Mouse (Mus musculus) erythroid progenitor cell, adult 5-6 weeks (primary cell): ENCODE data around the gene Hist1h2bl. TPM values are rescaled to one million over a fixed set of nuclear protein-coding genes. Genes with fewer than 3 reads are reported as not detected.

ENCODE experiments used
- ATAC-seq: replicated peaks from 2 replicates; pipeline ENCODE4 v1.8.0; 2016; ENCODE audit warnings: moderate number of reproducible peaks, mild to moderate bottlenecking, moderate TSS enrichment, inconsistent platforms; ENCODE audit not compliant: poor library complexity, low FRiP score, severe bottlenecking
- total RNA-seq, 2 experiments: library from RNA; stranded (forward) in 1 of 2; stranded (reverse) in 1 of 2; fragments of 150-400 nt in 1 of 2; fragments of 186-747, 209-891 nt in 1 of 2; gene quantifications; 2 replicates each; pipeline versions ENCODE4 v1.2.3 to v1.2.4; 2015 to 2017; ENCODE audit warnings: low replicate concordance in 2 of 2

The Hist1h2bl gene
- total RNA-seq (2015; ENCODE audit: low replicate concordance) = 989 and 1,130 TPM in 2 replicates
- total RNA-seq (2017; ENCODE audit: low replicate concordance) = 1,595 and 2,060 TPM in 2 replicates

DNA sequence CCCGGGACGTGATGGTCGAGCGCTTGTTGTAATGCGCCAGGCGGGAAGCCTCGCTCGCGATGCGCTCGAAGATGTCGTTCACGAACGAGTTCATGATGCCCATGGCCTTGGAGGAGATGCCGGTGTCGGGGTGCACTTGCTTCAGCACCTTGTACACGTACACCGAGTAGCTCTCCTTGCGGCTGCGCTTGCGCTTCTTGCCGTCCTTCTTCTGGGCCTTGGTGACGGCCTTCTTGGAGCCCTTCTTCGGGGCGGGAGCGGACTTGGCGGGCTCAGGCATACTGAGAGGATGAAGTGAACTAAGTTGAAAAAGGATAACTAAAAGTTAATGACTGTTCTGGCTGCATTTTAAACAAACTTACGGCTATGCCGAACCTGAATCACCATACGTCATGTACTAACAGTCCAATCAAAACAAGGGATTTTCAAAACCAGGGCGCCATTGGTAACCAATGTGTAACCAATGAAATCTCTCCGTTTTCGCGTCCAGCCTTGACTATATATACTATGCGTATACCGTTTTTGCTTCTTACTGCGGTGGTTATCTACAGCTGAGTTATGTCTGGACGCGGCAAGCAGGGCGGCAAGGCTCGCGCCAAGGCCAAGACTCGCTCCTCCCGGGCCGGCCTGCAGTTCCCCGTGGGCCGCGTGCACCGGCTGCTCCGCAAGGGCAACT, at the start of gene Hist1h2bl, which contains the start of gene Hist1h2ai:
TSS of gene Hist1h2bl (minus strand) at position 280 of the 676 bp plus-strand sequence.
TSS of gene Hist1h2ai (plus strand) at position 559 of the 676 bp plus-strand sequence.
- ATAC-seq = peak; percentile 70

DNA sequence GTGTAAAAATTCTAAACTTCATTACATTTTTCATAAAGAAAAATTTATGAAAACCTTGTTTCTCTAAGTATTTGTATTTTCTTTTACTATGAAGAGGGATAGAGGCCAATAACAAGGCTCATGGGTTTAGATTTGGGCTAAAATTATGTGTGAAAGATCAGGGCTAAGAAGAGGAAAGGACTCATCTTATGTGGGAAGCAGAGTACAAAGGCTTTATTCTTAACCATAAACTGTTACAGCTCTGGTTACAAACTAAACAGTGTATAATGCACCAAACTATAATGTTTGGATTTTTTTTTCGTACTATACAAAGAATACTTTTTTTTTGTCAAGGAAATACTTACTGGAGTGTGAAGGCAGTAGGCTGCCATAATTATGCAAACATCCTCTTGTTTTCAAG, 39.8 kb upstream of the Hist1h2bl start:
- no peak for ATAC-seq

DNA sequence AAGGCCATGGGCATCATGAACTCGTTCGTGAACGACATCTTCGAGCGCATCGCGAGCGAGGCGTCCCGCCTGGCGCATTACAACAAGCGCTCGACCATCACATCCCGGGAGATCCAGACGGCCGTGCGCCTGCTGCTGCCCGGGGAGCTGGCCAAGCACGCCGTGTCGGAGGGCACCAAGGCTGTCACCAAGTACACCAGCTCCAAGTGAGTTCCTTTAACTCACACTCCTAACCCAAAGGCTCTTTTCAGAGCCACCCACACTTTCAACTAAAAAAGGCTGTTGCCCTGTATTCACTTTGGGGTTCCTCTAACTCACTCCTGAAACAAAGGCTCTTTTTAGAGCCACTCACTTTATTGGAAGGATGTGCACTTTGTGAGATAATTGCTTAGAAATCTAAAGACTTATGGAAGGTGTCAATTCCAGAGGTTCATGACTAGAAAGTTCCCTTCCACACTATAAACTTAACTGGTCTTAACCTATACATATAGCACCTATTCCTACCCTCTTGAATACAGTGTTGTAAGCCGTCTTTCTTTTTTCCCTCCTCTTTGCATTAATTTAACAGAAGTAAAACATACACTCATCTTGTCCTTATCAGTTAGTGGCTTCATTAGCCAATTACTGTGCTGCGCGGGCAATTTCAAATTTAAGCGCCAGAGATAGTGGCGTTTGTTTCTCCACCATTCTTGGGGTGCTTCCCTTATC, 38.5 kb upstream of the Hist1h2bl start:
- peak; percentile 44 for ATAC-seq

DNA sequence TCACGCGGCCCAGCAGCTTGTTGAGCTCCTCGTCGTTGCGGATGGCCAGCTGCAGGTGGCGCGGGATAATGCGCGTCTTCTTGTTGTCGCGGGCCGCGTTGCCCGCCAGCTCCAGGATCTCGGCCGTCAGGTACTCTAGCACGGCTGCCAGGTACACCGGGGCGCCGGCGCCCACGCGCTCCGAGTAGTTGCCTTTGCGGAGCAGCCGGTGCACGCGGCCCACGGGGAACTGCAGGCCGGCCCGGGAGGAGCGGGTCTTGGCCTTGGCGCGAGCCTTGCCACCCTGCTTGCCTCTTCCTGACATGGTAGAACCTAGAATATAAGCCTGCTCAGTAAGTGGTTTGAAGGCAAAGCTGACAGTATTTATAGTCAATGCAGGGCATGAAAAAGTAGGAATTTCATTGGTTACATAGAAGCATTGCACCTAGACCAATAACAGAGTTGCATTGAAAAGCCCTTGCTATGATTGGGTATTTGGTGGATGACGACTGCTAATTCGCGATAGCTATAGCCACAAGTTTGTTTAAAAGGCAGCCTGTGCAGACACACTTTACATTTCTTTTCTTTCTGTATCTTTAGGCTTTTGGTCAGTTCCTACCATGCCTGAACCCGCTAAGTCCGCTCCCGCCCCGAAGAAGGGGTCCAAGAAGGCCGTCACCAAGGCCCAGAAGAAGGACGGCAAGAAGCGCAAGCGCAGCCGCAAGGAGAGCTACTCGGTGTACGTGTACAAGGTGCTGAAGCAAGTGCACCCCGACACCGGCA, 37.8 kb upstream of the Hist1h2bl start, which contains the start of the genes Hist1h2ak and Hist1h2bn:
TSS of gene Hist1h2ak (minus strand) at position 304 of the 762 bp plus-strand sequence.
TSS of gene Hist1h2bn (plus strand) at position 600 of the 762 bp plus-strand sequence.
- ATAC-seq = peak; percentile 71

DNA sequence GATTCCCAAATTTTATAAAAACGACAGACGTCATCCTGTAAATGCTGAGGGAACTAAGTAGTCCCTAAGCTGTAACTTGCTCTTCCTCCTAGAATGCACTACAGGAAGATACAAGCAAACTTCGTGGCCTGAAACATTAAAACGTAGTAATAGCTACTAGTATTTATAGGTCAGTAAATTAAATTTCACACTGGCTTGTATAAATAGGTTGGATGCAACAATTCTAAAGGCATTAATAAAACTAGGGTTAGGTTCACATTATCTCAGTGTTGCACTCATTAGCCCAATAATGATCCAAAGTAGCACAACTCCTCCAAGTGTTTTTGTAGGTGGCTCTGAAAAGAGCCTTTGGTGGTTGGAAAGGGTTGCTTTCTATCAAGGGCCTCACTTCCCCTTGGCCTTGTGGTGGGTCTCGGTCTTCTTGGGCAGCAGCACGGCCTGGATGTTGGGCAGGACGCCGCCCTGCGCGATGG, 37.1 kb upstream of the Hist1h2bl start:
- ATAC-seq = 0 out of 2 replicates have a peak, but pooled peaks have one; percentile 4

DNA sequence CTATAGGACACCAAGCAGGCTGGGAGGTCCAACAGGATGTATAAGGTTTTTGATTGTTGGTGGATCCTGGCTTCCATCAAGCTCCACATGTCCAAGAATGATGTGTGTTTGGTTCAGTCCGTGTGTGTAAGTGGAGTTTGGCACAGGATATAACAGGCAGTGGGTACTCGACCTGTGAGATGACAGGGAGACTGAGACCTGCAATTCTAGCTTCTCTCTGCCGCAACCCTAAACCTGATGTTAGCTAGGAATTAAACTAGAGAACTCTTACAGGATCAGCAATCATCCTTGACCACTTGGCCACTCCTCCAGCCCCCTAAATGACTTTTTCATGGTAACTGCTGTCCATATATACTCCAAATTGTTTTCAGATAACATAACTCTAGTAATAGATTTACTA, 36.4 kb upstream of the Hist1h2bl start:
- peak; percentile 7; the same call in 1 of the 2 replicates for ATAC-seq

DNA sequence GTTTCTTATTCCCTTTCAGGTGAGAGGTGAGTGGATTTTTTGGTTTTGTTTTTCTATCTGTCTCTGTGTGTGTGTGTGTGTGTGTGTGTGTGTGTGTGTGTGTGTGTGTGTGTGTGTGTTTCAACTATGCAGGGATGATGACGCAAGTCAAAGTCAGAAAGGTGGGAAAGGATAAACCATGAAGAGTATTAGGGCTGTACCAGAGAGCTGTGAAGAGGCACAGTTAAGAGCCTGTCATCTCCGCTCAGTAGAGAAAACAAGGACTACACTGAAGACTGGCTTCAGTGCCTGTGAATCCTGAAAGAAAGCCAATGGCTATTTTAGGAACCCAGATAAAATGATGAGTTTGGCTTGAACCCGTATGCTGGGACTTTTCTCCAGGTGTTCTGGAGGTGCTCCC, 35.9 kb upstream of the Hist1h2bl start:
- ATAC-seq = no peak

DNA sequence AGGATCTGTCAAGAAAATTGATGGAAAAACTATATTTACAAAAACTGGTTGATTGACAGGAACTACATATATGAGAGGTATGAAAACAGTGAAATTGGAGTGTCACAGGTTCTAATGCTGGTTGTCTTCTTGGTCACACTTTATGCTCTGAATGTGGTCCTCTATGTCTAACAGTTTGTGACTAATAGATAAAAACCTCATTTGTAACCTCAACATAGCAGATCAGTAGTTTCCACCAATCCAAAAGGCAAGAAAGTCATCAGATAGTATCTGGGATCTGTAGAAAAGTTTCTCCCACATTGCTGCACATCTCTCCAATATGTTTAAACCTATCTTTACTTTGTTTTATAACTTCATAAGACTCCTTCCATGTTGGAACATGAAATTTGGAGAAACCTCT, 35.5 kb upstream of the Hist1h2bl start:
- ATAC-seq = no peak

DNA sequence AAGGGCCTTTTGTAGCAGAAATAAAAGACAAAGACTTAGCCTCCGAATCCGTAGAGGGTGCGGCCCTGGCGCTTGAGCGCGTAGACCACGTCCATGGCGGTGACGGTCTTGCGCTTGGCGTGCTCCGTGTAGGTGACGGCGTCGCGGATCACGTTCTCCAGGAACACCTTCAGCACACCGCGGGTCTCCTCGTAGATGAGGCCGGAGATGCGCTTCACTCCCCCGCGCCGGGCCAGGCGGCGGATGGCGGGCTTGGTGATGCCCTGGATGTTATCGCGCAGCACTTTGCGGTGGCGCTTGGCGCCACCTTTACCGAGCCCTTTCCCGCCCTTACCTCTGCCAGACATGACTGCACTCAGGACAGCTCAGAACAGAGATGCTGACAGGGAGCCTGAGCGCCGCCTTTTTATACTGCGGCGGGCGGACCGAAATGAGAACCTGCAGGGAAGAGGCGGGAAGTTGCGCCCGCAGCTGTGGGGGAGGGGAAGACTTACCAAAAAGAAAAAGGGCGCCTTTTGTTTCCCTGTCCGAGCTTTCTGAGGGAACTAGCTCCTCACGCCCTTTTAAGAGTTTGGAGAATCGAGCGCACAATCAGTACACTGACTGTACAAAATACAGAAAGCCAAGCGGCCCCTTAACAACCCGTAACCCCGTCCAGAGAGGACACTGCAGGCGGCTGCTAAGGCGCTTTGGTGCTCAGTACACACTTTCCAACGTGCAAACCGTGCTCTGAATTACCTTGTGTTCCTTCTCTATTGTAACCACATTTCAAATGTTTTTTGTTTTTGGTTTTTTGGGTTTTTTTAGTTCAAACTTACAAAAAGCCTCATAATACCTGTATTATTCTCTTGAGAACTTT, 34.4 kb upstream of the Hist1h2bl start, which contains the start of gene Hist1h4k:
TSS of gene Hist1h4k (minus strand) at position 347 of the 859 bp plus-strand sequence.
- peak; percentile 51 for ATAC-seq

DNA sequence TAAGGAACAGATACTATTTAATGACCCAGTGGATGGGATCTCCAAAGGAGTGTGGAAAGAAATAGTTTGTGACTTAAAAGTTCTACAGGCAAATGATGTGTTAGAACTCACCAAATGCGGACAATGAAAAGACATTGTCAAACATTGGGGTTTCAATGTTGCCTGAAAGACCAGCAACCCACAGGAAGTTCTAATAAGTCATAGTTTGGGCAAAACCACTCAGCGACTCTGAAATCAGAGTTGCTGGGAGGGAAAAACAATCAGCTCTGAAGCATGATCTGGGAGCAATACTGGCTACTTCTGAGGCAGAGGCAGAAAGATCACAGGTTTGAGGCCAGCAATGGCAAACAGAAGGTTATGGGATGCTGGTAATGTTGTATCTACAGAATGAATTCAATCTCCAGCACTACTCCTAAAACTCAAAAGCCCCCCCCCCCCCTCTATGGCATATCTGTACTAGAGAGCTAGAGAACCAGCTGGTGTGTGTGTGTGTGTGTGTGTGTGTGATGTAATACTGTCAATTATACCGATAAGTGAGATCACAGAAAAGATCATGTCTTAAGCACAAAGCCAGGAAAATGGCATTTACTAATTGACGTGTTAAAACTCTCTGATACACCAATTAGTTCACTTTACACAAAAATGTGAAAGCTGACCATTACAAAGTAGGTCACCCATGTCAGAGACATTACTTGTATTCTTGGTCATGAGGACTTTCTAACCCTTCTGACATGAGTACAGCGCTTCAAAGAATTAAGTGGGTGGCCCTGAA, 33.6 kb upstream of the Hist1h2bl start:
- 0 out of 2 replicates have a peak, but pooled peaks have one; percentile 4 for ATAC-seq

DNA sequence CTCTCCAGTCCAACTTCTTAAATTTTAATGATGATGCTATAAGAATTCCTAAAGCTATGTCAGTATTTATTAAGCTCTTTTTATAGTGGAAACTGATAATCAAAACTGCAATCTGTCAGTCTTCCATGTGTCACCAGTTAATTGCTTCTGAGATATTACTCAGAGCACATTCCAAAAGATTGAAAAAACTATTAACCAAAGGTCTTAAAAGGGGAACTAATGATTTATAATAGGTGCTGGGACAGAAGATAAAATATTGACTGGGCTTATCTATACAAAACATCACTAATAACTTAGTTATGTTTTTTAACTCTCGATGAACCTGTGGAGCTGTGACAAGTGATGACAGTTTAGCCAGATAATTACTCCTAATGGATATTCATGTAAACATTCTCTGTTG, 29.1 kb upstream of the Hist1h2bl start:
- ATAC-seq = no peak

DNA sequence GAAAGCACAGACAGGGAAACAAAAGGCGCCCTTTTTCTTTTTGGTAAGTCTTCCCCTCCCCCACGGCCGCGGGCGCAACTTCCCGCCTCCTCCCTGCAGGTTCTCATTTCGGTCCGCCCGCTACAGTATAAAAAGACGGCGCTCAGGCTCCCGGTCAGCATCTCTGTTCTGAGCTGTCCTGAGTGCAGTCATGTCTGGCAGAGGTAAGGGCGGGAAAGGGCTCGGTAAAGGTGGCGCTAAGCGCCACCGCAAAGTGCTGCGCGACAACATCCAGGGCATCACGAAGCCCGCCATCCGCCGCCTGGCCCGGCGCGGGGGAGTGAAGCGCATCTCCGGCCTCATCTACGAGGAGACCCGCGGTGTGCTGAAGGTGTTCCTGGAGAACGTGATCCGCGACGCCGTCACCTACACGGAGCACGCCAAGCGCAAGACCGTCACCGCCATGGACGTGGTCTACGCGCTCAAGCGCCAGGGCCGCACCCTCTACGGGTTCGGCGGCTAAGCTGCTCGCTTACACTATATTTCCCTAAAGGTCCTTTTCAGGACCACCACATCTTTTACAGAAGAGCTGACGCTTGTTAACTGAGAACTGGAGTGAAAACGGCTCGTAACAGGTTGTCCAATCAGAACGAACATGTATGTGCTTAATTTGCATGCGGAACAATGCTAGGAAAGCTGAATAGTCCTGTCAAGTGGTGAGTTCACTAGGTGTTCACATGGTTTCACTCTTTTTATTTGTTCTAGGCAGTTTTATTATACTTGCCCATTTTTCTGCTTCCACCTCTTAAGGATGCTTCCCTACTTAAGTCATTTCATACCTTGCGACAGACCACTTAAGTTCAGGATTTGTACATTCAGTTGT, 19.2 kb upstream of the Hist1h2bl start, which contains the start of gene Hist1h4j:
TSS of gene Hist1h4j (plus strand) at position 159 of the 862 bp plus-strand sequence.
- ATAC-seq = peak; percentile 89

DNA sequence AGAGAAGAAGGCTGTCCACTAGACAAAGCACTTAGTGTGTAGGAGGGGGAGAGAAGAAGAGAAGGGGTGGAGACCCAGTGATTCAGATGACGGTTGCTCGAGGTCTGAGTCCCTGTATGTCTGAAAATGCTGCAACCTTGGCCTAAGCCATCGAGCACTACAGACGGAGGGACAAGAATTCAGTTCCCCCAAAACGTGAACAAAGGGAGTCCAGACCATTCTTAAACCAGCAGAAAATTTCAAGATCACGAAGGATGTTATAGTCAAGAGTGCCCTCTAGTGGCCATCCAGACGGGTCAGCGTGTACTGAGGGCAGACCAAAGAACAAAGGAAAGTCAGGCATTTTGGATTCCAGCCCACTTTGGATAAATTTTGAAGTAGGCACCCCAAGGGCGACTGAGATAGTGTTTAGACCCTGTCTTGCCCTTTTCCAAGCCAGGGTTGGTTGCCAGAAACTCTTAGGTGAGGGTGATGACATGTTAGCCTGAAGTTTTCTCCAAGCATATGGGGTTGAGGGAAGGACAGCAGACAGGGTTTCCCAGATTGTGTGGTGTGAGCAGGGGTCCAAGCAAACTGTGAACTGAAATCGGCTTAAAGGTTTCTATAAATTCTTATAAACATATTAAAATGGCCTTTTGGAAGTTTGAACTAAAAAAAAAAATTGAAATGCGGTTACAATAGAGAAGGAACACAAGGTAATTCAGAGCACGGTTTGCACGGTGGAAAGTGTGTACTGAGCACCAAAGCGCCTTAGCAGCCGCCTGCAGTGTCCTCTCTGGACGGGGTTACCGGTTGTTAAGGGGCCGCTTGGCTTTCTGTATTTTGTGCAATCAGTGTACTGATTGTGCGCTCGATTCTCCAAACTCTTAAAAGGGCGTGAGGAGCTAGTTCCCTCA, 18.3 kb upstream of the Hist1h2bl start:
- peak; percentile 68 for ATAC-seq

DNA sequence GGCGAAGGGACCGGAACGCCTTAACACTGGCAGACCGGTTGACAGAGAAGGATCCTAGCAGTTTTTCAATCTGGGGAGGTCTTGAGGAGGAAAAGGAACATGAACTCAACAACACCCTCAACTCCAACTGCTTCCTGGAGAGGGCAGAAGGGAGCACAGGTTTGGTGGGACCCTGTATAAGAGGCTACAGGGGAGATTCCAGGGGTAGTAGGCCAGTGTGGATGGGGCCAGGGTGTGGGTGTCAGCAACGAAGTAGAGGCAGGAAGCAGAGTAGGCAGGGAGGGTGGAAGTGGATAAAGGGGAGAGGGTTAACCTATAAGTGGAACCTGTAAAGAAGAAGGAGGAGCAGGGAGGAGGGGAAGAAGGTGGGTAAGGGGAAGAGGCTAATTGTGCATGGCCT, 17.5 kb upstream of the Hist1h2bl start:
- no peak for ATAC-seq

DNA sequence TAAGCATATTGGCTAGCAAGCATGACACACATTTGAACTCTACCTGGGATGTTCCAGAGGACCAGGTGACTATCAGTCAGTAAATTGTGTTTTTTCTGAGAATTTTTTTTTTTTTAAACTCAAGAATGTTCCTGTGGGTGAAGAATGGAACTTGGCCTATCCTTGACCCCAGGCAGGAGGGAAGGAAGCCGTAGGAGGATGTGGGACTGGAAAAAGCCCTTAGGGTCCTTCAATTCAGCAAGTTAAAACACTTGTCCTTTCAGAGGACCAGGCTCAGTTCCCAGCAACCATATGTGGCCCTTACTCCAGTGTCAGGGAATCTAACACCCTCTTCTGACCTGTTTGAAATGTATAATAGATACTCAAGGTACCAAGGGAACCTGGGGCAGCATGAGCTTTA, 13.6 kb upstream of the Hist1h2bl start:
- no peak for ATAC-seq

DNA sequence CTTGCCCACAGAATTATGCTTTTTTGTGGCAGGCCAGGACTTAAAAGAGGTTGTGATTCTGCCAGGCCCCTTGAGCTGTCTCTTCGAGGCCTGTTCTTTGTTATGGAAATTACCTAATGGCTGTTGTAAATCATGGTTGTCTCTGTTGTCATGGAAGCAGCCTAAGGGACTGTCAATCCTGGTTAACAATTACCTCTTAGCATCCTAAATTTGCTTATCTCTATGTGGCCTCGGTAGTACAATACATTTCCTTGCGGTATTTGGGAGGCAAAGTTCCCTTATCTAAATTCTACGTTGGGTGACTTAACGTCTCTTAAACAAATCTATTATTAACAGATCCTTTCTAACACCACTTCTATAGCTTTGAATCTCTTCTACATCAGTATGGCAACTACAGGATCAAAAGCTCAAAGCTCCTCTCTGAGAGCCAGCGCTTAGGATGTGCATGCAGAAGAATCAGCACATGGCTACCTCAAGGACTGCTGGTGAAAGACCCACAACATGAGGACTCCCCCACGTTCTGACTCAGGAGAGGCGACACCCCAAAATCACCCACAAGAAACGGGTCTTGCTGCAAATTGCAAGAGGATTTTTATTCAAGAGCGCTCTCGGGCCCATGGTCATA, 12.1 kb upstream of the Hist1h2bl start:
- ATAC-seq = no peak
